Mouse (Mus musculus) colon, adult 2 months (tissue): ENCODE data around the gene Zfp213. TPM values are rescaled to one million over a fixed set of nuclear protein-coding genes. Genes with fewer than 3 reads are reported as not detected.

Experiments
- polyA plus RNA-seq: library from polyadenylated mRNA; depleted of rRNA; stranded (reverse); fragments of >200 nt; gene quantifications from 2 replicates; pipeline ENCODE4 v1.2.3, GENCODE M21; 2012; rRNA removed

The Zfp213 gene
- polyA plus RNA-seq, result 15.2 and 15.6 TPM in 2 replicates

DNA sequence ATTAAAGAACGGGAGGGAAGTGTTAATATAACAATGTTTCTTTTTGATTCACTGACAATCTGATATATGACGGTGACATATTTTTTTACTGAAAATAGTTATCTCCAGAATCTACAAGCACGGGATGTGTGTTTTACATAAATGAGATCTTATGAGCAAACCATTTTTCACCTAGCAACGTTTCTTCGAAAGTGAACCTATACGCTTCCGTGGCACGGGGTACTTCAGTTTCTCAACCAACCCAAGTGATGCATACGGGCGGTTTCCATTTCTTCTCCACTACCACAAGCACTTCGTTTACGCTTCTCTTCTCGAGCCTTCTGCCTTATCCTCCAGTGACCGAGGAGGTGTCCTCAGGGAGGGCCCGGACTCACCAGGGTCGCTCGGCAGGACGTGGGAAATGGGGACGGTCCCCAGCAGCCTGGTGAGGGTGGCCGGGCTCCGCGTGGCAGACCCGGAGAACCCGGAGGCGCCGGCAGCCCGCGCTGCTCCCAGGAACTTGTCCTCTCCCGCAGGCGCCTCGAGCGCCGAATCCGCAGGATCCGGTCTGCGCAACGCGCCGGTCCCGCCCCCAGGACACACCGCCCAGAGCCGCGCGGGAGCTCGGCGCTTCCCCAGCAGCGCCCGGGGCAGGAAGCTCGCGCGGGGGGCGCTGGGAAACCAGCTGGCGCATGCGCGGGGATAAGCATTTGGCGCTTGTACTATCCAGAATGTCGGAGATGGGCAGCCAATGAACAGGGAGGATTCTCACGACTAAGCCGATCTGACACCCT lies at the start of gene Zfp213:
TSS of gene Zfp213 (minus strand) at position 644 of the 773 bp plus-strand sequence.

DNA sequence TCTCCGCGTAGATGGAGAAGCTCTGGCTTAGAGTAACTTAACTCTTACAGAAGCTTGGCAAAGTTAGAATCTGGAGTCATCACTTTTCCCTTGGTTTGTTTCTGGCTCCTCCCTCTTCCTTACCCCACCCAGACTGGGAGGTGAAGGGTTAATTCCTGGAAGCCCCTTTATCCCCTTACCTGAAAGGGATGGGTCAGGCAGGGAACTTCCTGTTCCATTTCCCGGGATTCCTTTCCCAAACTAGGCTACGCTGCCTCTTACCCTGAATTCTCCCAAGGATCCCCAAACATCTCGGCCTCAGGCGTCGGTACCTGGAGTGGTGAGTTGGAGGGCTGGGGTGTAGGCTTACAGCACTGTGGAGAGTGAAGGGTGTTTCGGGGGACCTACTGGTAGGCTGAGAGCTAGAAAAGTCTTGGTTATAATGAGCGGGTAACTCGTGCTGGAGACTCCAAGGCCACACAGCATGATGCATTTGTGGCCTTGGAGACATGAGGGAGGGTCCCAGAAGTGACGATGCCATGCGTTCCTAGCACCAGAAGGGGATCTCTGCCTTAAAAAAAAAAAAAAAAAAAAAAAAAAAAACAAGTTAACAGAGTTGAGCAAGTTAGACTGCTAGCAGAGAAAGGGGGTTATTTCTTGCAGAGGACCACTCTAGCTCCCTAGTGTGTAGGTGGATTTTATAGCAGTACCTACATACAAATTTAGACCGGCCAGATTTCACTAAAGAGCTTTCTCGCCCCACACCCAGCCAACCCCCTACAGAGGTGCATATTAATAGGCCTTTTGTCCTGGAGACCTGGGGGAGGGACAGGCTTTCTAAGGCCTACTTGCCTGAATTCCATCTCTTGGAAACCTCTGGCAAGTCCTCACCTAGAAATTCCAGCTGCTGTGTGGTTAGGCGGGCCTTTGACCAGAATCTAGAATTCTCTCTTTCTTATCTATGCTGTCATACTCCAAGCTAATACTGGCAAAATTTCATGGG lies 36.9 kb upstream of the Zfp213 start, which contains the start of gene Zscan10:
TSS of gene Zscan10 (plus strand) at position 216 of the 982 bp plus-strand sequence.

DNA sequence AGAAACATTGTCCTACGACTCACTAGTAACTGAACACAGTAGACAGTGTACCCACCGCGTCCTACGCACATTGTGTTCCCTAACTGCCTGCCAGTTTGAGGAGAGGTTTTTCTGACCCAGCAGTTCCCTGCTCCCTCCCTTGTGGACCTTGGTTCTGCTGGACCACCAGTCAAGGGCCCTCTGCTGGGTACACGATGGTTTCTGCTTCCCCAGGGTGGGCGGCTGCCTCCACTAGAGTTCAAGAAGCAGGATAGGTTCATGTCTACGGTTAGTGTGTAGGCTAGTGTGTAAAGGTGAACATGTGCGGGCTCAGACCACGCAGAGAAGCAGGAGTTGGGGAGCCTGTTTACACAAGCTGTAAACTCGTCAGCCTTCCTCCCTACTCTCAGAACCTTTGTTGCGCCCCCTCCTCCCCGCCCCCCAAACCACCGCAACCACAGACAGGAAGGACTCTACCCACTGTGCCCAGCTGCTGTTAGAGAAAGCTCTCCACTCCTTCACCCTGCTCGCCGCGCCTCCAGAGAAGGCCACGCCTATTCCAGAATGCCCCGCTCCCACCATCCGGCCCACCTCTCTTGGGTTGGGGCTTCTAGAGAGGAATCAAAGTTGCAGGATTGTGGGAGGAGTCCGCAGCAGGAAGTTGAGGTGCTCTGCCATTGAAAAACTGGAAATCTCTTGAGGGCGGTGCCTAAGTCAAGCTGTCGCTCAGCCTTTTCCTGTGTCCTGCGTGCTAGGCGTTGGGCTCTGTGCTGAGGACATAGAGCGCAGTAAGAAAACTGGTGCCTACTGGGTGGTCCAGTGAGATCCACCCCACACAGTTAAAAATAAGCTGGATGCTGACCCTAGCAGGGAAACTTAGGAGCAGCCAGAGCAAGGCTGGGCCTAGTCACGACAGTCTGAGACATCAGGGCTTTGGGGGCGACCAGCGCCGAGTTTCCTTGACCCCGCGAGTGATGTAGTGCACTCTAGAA lies 34.8 kb upstream of the Zfp213 start, which contains the start of gene Zfp13:
TSS of gene Zfp13 (minus strand) at position 906 of the 971 bp plus-strand sequence.

Other genes starting within 250 kb of the Zfp213 start
- not detected in 2 replicates for gene Vmn2r115, start 220.5 kb downstream of the Zfp213 start, polyA plus RNA-seq
- not detected in 2 replicates for gene Vmn2r116, start 179.6 kb downstream of the Zfp213 start, polyA plus RNA-seq
- gene Vmn2r117, start 84.5 kb downstream of the Zfp213 start, polyA plus RNA-seq, result not detected in 2 replicates
- 11.5 and 11.8 TPM in 2 replicates for gene Zfp13, start 35.2 kb upstream of the Zfp213 start, polyA plus RNA-seq
- gene Zscan10, start 36.6 kb upstream of the Zfp213 start, polyA plus RNA-seq, result not detected in 2 replicates
- gene Mmp25, start 81.0 kb upstream of the Zfp213 start, polyA plus RNA-seq, result 0.32 and 0.51 TPM in 2 replicates
- gene Bicdl2, start 96.3 kb upstream of the Zfp213 start, polyA plus RNA-seq, result 18.5 and 18.9 TPM in 2 replicates
- gene Hcfc1r1, start 109.4 kb upstream of the Zfp213 start, polyA plus RNA-seq, result 362 and 417 TPM in 2 replicates
- 20.1 and 25.6 TPM in 2 replicates for gene Thoc6, start 109.6 kb upstream of the Zfp213 start, polyA plus RNA-seq
- gene Tnfrsf12a, start 113.2 kb upstream of the Zfp213 start, polyA plus RNA-seq, result 32.1 and 32.9 TPM in 2 replicates
- gene Cldn6, start 115.0 kb upstream of the Zfp213 start, polyA plus RNA-seq, result 0.53 TPM in 1 of 2 replicates, not detected in the other
- gene Cldn9, start 119.8 kb upstream of the Zfp213 start, polyA plus RNA-seq, result 0.37 and 0.46 TPM in 2 replicates
- gene 1520401A03Rik, start 158.5 kb upstream of the Zfp213 start, polyA plus RNA-seq, result 0.09 TPM in 1 of 2 replicates, not detected in the other
- 61.5 and 71.9 TPM in 2 replicates for gene Pkmyt1, start 162.1 kb upstream of the Zfp213 start, polyA plus RNA-seq
- gene Paqr4, start 176.6 kb upstream of the Zfp213 start, polyA plus RNA-seq, result 392 and 448 TPM in 2 replicates
- 14.8 and 15.8 TPM in 2 replicates for gene Kremen2, start 181.6 kb upstream of the Zfp213 start, polyA plus RNA-seq
- 30.4 and 32.2 TPM in 2 replicates for gene Flywch1, start 207.4 kb upstream of the Zfp213 start, polyA plus RNA-seq
- 15.4 and 24.0 TPM in 2 replicates for gene Flywch2, start 221.8 kb upstream of the Zfp213 start, polyA plus RNA-seq
- gene Srrm2, start 226.3 kb upstream of the Zfp213 start, polyA plus RNA-seq, result 521 and 552 TPM in 2 replicates